Mouse (Mus musculus) heart, adult 2 months (tissue): ENCODE data around the gene Pcsk5.

Experiments used
- CTCF ChIP-seq: fragments of 200-600 bp; IDR thresholded peaks from 2 replicates; pipeline ENCODE4 v1.8.1; 2022; ENCODE audit warnings: antibody characterized with exemption, mild to moderate bottlenecking, moderate library complexity
- EP300 ChIP-seq: fragments of 200-500 bp; IDR thresholded peaks from 2 replicates; pipeline ENCODE4 v1.6.1; 2011; ENCODE audit warnings: low read depth, low read length, control low read depth; ENCODE audit not compliant: insufficient read depth
- POLR2A ChIP-seq: fragments of 200-500 bp; IDR thresholded peaks from 2 replicates; pipeline ENCODE4 v1.6.1; 2011; ENCODE audit warnings: mild to moderate bottlenecking, low read depth, low read length, control low read depth; ENCODE audit not compliant: insufficient read depth

- TF ChIP-seq EP300 (no peak), CTCF (no peak), POLR2A (no peak)
Measured at GRCm38 (mm10) chr19:17443581-17443980, 393.9 kb downstream of the Pcsk5 start.
